Mouse (Mus musculus) CD4-positive helper T cell, adult 2 months (primary cell): ENCODE results near the gene Nr3c2.

ENCODE experiments used
- DNase-seq: peaks from one replicate; pipeline ENCODE4 v3.0.0-alpha.2; 2012; ENCODE audit warnings: low read depth, missing footprints, low spot score

Gene Nr3c2

DNA sequence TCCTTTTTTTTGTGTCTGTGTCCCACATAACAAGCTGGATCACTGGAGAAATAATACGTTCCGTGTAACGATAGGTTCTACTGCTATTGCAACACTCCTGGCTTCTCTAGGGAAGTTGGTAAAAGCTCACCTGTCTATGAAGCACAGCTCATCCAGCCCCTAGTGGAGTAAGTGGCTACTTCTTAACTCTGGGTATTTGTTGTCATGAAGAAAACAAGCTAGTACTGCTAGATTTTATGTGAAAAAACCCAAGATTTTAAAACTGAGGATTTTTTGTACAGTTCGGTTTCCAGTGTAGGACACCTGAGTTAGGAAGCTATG is 271.2 kb downstream of the Nr3c2 start:
- no peak for DNase-seq

DNA sequence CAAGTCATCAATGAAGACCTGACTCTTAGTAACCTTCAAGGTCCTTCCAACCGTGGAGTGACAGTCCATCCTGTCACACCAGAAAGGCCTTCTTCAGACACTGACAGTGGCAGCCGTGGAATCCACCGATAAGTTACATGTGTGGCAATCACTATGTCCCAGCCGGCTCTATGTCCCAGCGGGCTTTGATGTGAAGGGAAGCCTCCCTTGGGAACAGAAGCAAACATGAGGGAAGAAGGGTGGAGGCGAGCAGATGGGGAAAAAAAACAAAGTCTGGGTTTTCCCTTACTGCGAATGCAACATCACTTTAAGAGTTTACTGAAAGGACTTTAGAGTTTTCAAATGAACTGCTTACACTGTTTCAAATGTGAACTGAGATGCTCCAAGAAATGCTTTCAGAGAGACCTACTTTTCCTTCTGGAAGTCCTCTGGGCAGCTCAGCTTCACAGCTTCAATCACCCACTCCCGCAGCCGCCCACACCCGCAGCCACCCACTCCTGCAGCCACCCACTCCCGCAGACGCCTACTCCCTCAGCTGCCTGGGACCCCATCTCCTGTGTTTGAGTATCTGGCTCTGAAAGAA is 273.9 kb downstream of the Nr3c2 start:
- DNase-seq = no peak

DNA sequence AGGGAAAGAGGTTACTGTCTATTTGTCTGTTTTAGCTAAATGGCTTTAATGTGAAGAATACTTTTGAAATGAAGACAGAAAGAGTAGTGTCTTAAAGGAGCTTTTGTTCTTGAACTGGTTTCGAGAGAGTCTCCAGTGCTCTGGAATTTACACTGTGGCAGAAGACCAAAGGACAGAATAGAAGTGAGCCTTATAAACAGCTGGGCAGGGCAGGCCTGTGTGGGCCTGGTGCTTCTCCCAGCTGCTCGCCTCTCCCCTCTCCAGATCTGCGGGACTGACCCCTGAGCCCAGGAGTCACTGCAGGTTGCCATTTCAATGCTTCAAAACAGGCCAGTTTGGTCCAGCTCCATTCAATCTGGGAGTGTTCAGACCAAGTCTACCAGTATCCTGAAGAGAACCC is 274.5 kb downstream of the Nr3c2 start:
- DNase-seq = no peak

DNA sequence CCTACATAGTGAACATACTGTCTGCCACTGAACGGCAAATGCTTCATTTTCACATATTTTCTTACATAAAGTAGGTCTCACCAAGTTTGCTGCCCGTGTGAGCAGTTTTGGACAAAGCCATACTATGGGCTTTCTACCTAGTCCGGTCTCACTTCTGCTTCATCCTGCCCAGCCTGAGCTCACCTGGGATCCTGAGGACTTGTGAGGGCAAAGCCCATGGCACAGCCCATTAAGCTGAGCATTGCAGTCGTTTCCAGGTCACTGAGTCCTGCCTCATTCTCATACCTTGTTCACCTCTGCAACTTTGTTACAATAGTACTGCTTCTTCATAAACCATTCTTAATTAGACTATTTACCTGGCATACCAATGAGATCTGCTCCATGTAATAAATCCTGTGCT is 276.2 kb downstream of the Nr3c2 start:
- no peak for DNase-seq

DNA sequence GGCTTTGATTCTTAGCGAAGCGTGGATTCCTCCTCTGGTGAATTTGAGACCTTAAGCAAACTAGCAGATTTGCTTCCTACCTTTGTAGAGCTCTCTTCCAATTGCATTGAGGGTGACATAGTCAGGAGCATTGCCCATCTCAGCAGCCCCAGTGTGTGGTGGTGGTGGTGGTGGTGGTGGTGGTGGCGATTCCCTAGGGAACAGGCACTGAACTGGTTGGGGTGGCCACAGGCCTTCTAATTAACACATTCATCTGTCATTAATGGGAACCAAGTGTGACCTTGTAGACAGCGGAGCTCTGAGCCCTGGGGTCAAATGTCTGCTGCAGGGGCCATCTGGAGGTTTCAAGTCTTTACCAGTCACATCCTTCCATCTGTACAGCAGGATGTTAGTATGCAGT is 277.1 kb downstream of the Nr3c2 start:
- no peak for DNase-seq

DNA sequence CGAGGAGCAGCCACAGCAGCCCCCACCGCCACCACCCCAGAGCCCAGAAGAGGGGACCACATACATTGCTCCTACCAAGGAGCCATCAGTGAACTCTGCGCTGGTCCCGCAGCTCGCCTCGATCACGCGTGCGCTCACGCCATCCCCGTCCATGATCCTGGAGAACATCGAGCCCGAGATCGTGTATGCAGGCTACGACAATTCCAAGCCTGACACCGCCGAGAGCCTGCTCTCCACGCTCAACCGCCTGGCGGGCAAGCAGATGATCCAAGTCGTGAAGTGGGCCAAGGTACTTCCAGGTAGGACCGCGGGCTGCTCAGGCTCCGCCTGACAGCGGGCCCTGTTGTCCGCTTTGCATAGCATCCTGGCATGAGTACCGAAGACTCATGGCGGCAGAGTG is 286.6 kb downstream of the Nr3c2 start:
- DNase-seq = no peak

DNA sequence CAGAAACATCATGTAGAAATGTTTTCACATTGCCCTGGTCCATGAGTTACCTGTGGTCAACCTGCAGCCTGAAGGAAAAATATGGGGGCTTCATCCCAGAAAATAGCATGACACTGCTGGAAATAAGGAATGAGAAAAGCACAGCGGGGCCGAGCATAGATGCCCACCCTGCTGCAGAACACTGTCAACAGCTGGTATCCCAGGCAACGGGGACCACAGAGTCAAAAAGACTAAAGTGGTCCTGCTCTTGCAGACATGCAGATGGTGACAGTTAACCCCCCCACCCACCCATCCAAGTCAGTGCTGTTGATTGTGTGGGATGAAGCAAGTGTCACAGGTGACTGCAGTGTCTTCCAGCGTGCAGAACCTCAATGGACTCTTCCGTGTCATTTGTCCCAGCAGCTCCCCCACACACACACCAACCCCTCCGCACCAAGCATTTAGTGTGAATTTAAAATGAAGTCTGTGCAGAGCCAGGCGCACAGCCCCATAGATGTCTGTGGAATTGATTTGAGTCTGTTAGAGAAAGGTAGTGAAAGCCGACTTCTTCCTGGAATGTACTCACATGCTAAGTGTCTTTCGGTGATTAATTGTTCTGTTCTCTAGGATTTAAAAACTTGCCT is 287.8 kb downstream of the Nr3c2 start:
- DNase-seq = no peak

DNA sequence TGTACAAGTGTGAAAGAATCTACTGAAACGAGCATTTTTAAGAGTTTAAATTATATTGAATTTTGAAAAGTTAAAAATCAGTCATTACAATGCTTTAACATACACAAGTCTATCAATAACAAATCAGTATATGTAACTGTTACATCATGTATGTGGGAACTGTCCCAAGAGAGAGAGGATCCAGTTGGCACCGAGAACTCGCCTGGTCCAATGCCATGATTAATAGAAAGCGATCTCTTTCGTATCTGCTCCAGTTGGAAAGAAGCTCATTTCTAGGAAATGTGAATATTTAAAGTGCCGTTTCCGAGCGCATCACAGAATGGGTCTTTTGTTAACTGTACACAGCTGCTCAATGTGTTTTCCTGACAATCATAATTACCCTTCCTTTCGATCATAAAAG is 288.5 kb downstream of the Nr3c2 start:
- no peak for DNase-seq

DNA sequence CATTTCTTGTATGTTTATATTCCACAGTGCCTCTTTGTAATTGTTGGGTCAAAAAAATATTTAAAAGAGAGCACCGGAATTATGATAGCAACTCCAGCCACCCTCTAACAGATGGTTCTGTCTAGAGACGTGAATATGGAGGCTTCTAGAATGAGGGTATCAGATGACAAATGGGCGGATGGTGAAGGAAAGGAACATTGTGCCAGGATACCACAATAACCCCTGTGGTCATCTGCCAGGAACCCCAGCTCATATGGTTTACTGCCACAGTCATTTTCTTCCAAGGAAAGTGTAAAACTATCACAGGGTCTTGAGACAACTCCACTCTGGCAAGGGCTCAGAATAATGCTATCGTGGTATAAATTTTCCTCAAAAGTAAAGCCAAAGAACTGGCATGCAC is 289.1 kb downstream of the Nr3c2 start:
- DNase-seq = no peak

DNA sequence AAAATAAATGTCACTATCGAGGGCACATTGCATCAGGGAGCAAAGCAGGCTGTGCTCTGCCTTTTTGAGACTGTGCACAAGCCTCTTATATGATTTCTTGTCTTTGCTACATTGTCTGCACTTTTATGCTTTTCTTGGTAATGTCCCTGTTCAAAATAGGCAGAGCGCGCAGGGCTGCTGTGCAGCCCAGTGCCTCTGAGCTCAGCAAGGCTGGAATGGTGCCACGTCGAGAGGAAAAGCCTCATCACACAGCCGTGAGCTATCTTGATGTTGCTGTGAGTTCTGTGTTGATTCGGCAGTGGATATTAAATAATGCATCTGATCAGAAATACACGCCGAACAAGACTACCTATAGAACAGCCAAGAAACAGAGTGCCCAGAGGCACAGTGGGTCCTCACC is 290.1 kb downstream of the Nr3c2 start:
- DNase-seq = no peak

DNA sequence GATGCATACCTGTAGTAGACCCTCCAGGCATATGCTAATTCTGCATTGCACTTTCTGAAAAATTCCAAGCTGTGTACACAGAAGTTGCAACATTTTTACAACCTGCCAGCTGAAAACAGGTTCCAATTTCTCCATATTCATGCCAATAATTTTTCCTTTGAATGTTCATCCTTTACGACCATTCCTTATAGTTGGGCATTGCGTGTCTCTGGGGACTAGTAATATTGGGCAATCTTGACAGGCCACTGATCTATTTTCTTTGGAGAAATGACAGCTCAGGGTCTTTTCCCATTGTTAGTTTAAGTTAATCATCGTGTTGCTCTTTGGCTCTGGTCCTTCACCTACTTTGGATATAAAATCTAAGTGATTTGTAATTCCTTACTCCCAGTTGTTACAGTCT is 291.2 kb downstream of the Nr3c2 start:
- DNase-seq = no peak

DNA sequence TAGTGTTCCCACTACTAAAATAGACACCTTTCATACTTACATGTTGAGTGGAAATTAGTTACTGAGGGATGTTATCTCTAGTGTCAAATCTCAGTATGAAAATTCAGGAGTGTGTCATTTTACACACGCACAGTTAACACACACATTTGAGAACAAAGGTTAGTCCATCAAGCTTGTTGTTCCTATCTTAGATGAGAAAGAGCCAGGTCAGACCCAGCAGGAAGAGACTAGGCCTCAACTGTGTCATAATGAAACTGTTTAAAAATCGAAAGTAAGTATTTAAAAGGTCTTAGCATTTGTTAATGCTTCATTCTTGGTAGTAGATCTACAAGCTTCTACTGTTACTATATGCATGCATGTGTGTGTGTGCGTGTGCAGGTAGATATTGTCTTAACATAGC is 310.1 kb downstream of the Nr3c2 start:
- peak; percentile 30 for DNase-seq

DNA sequence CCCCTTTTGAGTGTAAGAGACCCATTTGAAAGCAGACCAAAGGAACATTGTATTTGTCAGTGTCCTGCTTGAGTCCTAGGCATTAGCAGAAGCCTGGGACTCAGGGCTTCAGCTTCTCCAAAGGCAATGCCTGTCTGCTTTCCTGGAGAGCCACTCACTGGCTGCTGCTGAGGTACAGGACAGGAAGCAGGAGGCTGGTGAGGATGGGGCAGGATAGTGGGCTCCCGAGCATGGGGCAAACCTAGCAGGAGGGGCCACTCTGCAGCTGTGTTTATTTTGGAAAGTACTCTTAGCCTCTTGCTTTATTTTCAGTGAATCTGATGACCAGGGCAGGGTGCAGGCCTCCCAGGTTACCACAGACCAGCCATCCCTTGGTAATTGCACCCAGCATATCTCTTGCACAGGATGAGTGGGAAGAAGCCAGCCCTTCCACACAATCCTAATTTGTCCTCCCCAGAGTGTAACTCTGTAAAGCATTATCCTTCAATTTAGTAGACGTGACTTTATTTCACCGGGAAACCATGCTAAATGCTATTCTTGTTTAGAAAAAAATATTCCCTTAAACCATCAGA is 314.7 kb downstream of the Nr3c2 start:
- no peak for DNase-seq

DNA sequence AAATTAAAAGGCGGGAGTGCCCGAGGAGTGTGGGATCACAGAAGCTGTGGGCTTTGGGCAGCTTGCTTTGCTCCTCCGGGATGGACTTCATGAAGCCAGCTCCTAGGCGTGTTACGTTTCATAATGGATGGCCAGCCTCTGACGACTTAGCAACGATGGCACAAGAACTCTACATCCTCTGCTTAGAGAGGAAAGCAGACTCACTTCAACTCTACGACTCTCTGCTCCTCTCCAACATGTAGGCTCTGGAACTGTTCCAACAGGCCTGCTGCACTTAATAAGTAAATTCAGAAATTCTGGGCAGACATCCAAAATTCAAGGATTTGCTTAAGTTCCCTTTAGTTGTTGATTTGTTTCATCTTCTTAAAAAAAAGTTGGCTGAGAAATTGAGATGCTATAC is 315.4 kb downstream of the Nr3c2 start:
- DNase-seq = no peak

DNA sequence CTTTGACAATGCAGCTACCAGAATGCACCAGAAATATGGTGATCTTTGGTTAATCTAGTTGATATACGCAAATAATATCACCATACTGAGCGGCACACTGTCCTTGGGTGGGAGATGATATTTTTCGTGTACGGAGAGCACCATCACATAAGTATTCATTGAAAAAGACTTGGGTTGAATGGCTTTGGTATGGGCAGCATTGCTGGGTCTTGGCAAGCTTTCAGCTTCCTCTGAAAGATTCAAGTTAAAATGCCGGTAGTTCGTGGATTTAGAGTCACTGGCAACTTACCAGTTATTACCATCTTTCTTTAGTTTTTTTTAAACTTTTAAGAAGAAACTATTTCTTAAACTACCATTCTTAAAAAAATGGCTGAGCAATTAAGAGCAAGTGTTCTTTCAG is 315.9 kb downstream of the Nr3c2 start:
- no peak for DNase-seq

DNA sequence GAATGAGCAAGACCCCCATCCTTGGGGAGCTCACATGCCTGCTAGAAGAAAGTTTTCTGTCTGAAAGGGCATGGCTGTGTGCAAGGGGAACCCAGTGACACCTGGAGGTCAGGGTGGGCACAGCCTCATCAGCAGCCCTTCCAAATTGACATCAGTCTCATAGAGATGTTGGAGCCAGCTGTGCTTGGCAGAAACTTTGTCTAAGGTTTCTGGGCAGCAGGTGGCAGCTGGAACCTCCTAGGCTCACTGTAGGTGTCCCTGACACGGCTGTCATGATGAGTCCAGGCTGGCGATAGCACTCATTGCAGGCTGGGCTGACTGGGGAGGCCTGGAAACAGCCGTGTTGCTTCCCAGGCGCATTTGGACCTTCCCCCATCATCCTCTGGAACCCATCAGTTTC is 323.9 kb downstream of the Nr3c2 start:
- no peak for DNase-seq

DNA sequence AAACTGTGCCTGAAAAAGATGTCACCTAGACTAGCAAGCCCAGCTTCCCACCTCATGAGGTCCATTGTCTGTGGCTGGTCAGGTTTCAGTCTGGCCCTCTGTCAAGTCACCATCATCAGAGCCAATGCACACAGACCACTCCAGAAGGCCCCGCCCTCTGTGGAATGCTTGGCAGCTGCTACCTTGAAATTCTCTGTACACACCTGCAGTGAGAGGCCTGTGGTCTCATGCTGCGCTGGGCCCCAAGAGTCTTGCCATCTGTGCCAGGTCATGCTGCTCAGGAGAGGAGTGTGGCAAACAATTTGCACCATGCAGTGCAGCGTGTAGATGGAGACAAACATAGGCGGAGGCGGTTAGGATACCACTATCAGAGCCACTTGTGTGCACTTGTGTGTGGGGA is 328.5 kb downstream of the Nr3c2 start:
- no peak for DNase-seq

DNA sequence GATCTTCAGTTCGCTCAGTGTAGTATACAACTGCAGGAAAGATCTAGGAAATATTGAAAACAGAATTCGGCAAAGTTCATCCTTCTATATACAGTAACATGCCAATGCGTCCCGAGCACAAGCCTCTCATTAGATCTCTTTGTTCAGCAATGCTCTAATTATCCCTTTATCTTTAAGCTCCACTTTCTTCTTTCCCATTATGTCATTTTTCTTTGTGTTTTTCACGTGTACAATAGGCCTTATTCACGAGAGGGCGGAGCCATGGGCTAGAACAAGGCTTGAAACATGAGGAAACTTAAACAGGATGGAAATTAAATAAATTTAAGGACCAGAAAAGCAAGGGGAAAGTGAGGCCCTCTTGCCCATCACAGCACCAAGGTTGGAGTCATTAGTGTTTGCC is 329.4 kb downstream of the Nr3c2 start:
- no peak for DNase-seq

DNA sequence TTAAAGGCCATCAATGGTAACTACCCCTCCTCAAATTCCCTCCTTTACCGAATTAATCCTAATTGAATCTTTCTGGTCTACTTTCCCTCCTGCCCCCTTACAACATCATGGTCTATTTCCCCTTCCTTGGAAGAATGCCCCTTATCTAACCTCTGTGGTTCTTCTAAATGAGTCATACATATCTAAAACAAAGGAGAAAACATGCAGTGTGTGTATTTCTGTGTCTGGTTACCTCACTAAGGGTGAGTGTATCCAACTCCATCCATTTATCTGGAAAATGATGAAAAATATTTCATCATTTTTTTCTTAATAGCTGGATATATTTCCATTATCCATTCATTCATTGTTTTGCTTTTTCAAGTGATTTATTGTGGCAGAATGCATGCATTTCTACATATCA is 332.0 kb downstream of the Nr3c2 start:
- DNase-seq = no peak

DNA sequence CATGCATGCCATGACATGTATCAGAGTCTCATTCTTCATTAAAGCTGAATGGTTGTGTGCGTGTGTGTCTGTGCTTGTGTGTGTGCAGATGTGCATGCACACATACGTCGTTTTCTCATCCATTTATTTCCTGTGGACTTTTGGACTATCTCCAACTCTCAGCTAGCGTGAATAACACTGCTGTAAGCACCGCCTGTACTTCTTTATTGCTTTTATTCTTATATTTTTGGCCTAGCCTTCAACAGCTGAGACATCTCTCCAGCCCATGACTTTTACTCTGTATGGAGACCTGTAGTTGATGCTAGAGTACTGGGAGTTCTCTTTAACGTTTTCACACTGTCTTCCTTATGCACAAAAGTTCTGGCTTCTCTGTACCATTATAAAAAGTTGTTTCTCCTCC is 332.6 kb downstream of the Nr3c2 start:
- no peak for DNase-seq

DNA sequence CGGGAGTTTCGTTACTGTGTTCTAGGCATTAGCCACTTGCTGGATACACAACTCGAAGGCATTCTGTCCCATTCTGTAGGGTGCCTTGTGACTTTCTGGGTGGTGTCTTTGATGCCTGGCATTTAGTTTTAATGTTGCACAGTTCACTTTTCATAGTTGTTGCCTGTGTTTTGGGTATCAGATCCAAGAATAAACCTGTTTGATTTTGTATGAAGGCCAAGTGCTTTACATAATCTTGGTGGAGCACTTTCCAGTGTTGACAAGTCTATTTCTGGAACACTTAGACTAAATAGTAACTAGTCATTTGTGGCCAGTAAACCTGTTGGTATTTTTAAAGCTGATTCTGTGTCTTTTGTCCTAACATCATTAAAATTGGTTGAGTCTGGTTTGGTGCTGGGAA is 333.2 kb downstream of the Nr3c2 start:
- no peak for DNase-seq

DNA sequence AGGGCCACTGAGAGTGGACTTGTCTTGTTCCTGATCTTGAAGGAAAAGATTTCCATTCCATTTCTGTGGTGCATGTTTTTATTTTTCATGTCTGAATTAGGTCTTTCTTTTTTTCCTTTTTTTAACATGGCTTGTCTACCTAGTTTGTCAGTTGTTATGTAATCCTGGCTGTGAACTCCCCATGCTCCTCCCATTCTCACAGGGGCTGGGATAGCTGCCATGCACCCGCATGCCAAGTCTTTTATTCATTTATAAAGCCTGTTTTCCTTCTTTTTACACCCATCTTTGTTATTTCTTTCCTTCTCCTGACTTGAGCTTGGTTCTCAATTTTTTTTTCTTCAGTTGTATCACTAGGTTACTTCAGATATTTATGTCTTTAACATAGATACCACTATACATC is 337.5 kb downstream of the Nr3c2 start:
- DNase-seq = no peak

DNA sequence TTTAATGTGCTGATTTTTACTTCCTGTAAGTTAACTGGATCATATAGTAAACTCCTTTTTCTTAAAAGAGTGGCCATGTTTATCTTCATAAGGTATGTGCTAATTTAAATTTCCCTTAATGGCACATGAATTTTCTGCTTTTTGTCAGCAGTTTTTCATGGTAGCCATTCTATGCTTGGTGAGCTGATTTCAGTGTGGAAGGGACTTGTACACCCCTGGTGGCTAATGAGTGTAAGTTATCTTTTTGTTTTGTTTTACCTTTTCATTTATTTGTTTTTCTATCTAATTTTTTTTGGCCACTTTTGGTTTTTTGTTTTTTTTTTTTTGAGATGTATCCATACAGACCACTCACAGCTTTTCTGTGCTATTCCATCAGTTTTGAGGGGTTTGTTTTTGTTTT is 340.2 kb downstream of the Nr3c2 start:
- no peak for DNase-seq

DNA sequence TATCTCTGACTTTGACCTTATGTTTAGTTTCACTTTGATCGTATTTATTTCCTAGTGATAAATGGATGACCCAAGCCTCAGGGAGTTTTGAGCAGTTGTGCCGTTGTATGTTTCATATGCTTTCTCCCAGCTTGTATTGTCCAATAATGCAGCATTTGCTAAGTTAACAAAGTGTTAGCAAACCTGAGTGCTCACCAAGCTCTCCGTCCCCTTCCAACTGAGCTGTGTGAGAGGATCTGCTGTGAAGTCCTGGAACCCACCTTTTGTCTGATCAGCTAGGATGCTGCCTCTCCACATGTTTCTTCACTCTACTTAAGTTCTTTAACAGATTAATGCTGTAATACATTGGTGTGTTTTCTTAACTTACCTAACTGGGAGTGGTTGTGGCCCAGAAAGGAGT is 342.1 kb downstream of the Nr3c2 start:
- DNase-seq = no peak
